Mouse (Mus musculus) forebrain, embryonic 10.5 days (tissue): Measurements from ENCODE around the gene Dhrs3. TPM values are rescaled to one million over a fixed set of nuclear protein-coding genes. Genes with fewer than 3 reads are reported as not detected.

Source experiments
- DNase-seq: peaks from one replicate; pipeline ENCODE4 v3.0.0-alpha.2; 2017; ENCODE audit warnings: low spot score; ENCODE audit errors: extremely low spot score
- H3K27ac ChIP-seq: fragments of 300-500 bp; sonication (generic); 2 replicates; pipeline ENCODE4 v1.5.1; 2016; ENCODE audit warnings: mild to moderate bottlenecking
- H3K27me3 ChIP-seq: fragments of 300-500 bp; sonication (generic); 2 replicates; pipeline ENCODE4 v1.6.1; 2016; ENCODE audit warnings: mild to moderate bottlenecking; ENCODE audit not compliant: poor library complexity, severe bottlenecking
- H3K36me3 ChIP-seq: fragments of 300-500 bp; sonication (generic); replicated peaks from 2 replicates; pipeline ENCODE4 v1.6.1; 2016; ENCODE audit warnings: mild to moderate bottlenecking, moderate library complexity
- H3K4me1 ChIP-seq: fragments of 300-500 bp; sonication (generic); 2 replicates; pipeline ENCODE4 v1.6.1; 2016
- H3K4me3 ChIP-seq: fragments of 300-500 bp; sonication (generic); 2 replicates; pipeline ENCODE4 v1.5.1; 2016; ENCODE audit warnings: mild to moderate bottlenecking, moderate library complexity
- H3K9me3 ChIP-seq: fragments of 300-500 bp; sonication (generic); 2 replicates; pipeline ENCODE4 v1.6.1; 2016; ENCODE audit warnings: mild to moderate bottlenecking, moderate library complexity
- WGBS: fragments of 180-500 bp; shearing (Covaris S2); methylation state at CpG from one replicate; pipeline ENCODE4 v1.1.7; 2016; 5-methylcytosine and 5-hydroxymethylcytosine counted together
- polyA plus RNA-seq: library from polyadenylated mRNA; unstranded; fragments of >200 nt; fragmentation: Nextera tagmentation; extraction: Ambion mirVana; gene quantifications from 2 replicates; pipeline ENCODE4 v1.2.1, GENCODE M21; 2016

Dhrs3 gene
- polyA plus RNA-seq, 1 experiment from 2014 or later, result 12.2 TPM

DNA sequence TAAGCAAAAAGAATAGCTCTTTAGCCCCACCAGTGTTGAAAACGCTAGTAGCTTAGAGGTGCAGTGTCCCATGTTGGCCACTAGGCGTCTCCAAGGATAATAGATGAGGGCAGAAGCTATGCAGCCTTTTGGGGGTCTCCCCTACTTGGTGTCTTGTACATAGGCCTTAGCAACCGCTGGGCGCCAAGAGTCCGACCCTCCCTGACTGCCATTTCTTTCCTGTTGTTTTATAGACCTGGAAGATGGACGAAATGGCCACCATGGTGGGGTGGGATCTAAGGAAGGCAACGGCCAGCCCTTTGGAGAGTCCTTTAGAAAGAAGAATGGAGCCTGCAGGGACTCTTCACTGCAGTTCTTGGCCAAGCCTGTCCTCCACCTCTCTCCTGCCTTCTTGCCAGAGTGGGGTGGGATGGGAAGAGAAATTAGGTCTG, 1.9 kb upstream of the Dhrs3 start:
- H3K4me3 ChIP-seq, result no peak overlapping the region
- H3K9me3 ChIP-seq, result no peaks in the 10 kb centered on the region
- no peaks in the 10 kb centered on the region for H3K36me3 ChIP-seq
- WGBS, result 12% methylated on average over 7 of the region's 7 CpGs
- no peak overlapping the region for H3K27ac ChIP-seq
- peak; percentile 60 for DNase-seq
- peaks cover 44% of the 10 kb centered on the region for H3K4me1 ChIP-seq
- peaks cover 42% of the 10 kb centered on the region for H3K27me3 ChIP-seq

DNA sequence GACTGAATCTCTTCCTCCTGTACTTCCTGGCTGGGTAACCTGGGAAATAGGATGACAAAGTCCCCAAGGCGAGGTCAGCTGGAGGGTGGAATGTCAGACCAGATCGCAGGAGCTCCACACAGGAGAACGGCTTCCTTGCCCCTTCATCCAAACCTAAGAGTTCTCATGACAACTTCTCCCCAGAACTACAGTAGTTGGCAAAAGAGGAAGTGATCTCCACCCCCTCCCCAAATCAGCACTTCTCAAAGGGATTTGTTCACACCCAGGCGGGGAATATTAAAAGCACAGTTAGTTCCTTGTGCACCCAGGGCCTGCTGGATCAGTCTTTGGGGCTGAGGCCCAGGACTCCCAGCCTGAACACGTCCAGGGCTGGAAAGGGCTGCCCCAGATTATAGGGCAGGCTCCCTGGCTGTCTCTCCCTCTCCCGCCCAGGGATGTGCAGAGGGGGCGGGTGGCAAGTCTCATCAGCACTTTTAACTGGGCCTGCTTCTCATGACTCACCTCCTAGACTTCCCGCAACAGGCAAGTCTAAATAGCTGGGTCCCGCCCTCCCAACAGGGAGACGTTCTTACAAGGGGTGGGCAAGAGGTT, 1.4 kb upstream of the Dhrs3 start:
- no peak overlapping the region; the same call in 1 of the 2 replicates for H3K27ac ChIP-seq
- peak; percentile 26 for DNase-seq

GRCm38 (mm10) chr4:144891743-144892132, 889 bp upstream of the Dhrs3 start:
- WGBS, result 7% methylated on average over 5 of the region's 5 CpGs
- H3K27ac ChIP-seq, result peak overlapping the region; percentile 72
- H3K36me3 ChIP-seq, result no peaks in the 10 kb centered on the region
- peak overlapping the region; percentile 58 for H3K4me3 ChIP-seq
- H3K9me3 ChIP-seq, result no peaks in the 10 kb centered on the region
- H3K27me3 ChIP-seq, result peaks cover 44% of the 10 kb centered on the region
- DNase-seq, result no peak
- H3K4me1 ChIP-seq, result peaks cover 50% of the 10 kb centered on the region

More for the DNA sequence above, 1.4 kb upstream of the Dhrs3 start:
- H3K4me3 ChIP-seq, result no peak overlapping the region
- peaks cover 44% of the 10 kb centered on the region for H3K27me3 ChIP-seq
- H3K4me1 ChIP-seq, result peaks cover 49% of the 10 kb centered on the region
- H3K9me3 ChIP-seq, result no peaks in the 10 kb centered on the region
- WGBS, result 37% methylated on average over 10 of the region's 10 CpGs
- H3K36me3 ChIP-seq, result no peaks in the 10 kb centered on the region

DNA sequence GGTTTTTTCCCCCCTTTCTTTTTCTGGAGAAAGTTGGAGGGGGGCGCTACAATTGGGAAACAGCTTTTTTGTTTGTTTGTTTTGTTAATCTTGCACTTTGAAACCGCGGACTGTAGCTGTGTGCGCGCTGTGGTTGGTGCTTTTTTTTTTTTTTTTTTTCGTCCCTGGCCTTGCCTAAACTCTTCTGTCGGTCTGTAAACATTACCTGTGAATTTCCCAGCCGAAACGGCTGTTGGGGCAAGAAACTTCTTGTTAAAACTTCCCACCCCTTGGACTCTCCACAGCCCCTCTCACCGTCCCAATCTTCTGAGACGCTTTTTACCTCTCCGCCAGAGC, 278 bp downstream of the Dhrs3 start:
- Histone ChIP-seq H3K4me3 (peak overlapping the region; percentile 58), H3K9me3 (no peaks in the 10 kb centered on the region), H3K27ac (peak overlapping the region; percentile 72; the same call in 1 of the 2 replicates), H3K27me3 (peaks cover 44% of the 10 kb centered on the region), H3K4me1 (peaks cover 52% of the 10 kb centered on the region), H3K36me3 (no peaks in the 10 kb centered on the region)
- 0% methylated on average over 12 of the region's 12 CpGs for WGBS
- no peak for DNase-seq

- H3K27ac ChIP-seq, result peak overlapping the region; percentile 58; the same call in 1 of the 2 replicates
- no peaks in the 10 kb centered on the region for H3K36me3 ChIP-seq
- H3K27me3 ChIP-seq, result peaks cover 44% of the 10 kb centered on the region
- peak; percentile 30 for DNase-seq
- under 1% methylated on average over 44 of the region's 44 CpGs for WGBS
- peak overlapping the region; percentile 58 for H3K4me3 ChIP-seq
- H3K4me1 ChIP-seq, result peaks cover 57% of the 10 kb centered on the region
- H3K9me3 ChIP-seq, result no peaks in the 10 kb centered on the region
These were observed 1.2 kb downstream of the Dhrs3 start for GRCm38 (mm10) chr4:144893561-144894486.

DNA sequence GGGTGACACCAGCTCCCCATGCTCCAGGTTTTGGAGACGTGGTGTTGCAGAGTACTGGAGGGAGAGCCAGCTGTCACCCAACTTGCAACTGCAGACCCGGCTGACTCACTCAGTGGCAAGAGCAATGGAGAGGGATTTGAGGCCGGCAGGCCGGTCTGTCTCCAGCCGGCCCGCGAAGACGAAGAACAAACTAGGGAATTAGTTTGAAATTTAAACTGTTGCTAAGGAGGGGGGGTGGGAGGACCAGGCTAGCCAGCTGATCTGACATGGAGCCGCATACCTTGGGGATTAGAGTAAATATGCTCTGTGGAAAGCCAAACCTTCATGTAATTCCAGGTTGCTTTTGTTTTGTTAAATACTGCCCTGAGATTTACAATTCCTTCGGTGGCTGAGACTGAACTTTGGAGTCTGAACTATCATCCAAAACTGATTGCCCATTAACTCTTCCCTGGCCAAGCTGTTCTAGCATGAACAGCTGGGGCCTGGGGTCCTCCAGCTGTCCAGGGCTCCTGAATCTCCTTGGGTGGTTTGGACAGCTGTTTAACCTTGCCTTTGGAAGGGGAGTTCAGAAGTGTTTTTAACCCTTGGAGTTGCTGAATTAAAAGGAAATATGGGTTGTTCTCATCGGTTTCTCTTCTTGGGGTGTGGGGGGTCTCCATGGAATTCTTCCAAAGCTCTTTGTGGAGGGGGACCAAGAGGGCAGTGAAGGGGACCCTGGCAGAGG, 2.0 kb downstream of the Dhrs3 start:
- Histone ChIP-seq H3K27ac (peak overlapping the region; percentile 58; the same call in 1 of the 2 replicates), H3K4me3 (peak overlapping the region; percentile 58), H3K9me3 (no peaks in the 10 kb centered on the region), H3K4me1 (peaks cover 57% of the 10 kb centered on the region), H3K36me3 (no peaks in the 10 kb centered on the region), H3K27me3 (peaks cover 44% of the 10 kb centered on the region)
- DNase-seq, result peak; percentile 37
- 4% methylated on average over 11 of the region's 11 CpGs for WGBS

GRCm38 (mm10) chr4:144895211-144895590, 2.6 kb downstream of the Dhrs3 start:
- H3K36me3 ChIP-seq, result no peaks in the 10 kb centered on the region
- WGBS, result 46% methylated on average over 2 of the region's 2 CpGs
- peaks cover 57% of the 10 kb centered on the region for H3K4me1 ChIP-seq
- H3K4me3 ChIP-seq, result peak overlapping the region; percentile 58
- no peaks in the 10 kb centered on the region for H3K9me3 ChIP-seq
- peaks cover 44% of the 10 kb centered on the region for H3K27me3 ChIP-seq
- H3K27ac ChIP-seq, result no peak overlapping the region
- peak; percentile 18 for DNase-seq

DNA sequence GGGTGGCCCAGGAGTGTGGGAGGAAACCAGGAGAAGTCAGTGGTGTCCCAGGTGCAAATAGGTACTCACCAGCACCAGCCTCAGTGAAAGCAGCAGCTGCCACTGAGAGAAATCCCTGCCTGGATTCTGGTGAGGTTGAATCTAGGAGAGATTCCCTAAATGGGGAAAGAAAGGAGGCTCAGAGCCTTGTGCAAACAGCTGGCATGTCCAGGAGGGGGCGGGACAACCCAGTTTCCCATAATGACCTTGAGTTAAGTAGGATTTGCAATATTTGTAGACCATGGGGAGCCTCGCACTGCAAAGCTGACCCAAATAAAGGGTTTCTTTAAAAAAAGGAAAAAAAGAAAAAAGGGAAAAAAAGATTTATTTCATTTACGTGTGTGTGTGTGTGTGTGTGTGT, 3.7 kb downstream of the Dhrs3 start:
- Histone ChIP-seq H3K36me3 (no peaks in the 10 kb centered on the region), H3K4me3 (no peak overlapping the region), H3K9me3 (no peaks in the 10 kb centered on the region), H3K4me1 (peaks cover 50% of the 10 kb centered on the region), H3K27ac (peak overlapping the region; percentile 40; the same call in 1 of the 2 replicates), H3K27me3 (peaks cover 36% of the 10 kb centered on the region)
- WGBS, result 63% methylated on average over 3 of the region's 3 CpGs
- no peak for DNase-seq

DNA sequence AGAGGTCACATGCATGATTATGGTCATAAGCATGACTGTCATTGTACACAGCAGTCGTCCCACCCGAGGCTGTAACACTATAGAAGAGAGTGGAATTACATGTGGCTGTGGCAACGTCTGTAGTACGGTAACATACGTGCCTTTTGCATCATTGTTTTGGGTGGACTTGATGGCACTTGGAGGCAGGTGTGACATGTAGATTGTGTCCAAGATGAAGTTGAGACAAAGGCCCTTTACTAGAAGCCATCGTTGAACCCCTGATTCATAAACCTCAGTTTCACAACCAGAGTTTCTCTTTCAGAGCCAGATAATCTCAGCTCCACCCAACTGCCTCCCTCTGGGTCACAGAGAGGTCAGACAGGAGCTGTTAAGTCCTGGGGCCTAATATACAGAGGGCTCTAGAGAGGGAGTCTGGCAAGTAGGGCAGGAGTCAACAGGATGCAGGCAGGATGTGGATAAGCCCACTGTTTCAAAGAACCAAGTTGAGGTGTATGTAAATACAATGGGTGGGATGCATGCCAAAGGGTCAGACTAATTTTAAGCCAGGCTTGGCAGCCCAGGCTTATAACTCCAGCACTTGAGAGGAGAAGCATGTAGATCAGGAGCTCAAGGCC, 5.5 kb downstream of the Dhrs3 start:
- Histone ChIP-seq H3K4me1 (peaks cover 42% of the 10 kb centered on the region), H3K4me3 (no peak overlapping the region), H3K27me3 (peaks cover 27% of the 10 kb centered on the region), H3K27ac (no peak overlapping the region), H3K36me3 (no peaks in the 10 kb centered on the region), H3K9me3 (no peaks in the 10 kb centered on the region)
- no peak for DNase-seq
- 78% methylated on average over 6 of the region's 6 CpGs for WGBS

DNA sequence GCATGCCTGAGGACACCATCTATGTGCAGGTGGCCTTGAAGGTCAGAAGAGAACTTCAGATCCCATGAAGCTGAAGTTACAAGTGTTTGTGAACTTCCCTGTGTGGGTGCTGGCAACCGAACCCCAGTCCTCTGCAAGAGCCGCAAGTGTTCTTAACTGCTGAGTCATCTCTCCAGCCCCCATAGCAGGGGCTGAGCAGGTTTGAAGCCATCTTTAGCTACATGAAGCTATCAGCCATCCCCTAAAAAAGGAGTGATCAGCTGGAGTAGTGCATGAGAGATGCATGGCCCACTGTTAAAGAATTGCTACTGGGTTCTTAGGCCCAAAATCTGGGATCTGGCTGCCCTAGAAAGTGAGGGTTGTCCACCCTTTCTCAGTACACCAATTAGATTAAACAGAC, 6.1 kb downstream of the Dhrs3 start:
- Histone ChIP-seq H3K27ac (no peak overlapping the region), H3K9me3 (no peaks in the 10 kb centered on the region), H3K4me3 (no peak overlapping the region), H3K27me3 (peaks cover 21% of the 10 kb centered on the region), H3K4me1 (peaks cover 36% of the 10 kb centered on the region), H3K36me3 (no peaks in the 10 kb centered on the region)
- no peak for DNase-seq
- 91% methylated on average over 2 of the region's 2 CpGs for WGBS

- H3K4me3 ChIP-seq, result no peak overlapping the region
- H3K36me3 ChIP-seq, result no peaks in the 10 kb centered on the region
- no peaks in the 10 kb centered on the region for H3K9me3 ChIP-seq
- WGBS, result 88% methylated on average over 5 of the region's 5 CpGs
- H3K27ac ChIP-seq, result no peak overlapping the region
- H3K4me1 ChIP-seq, result 0 out of 2 replicates have a peak, but pooled peaks cover 13% of the 10 kb centered on the region
- H3K27me3 ChIP-seq, result no peaks in the 10 kb centered on the region
- DNase-seq, result no peak
These were observed 9.0 kb downstream of the Dhrs3 start for GRCm38 (mm10) chr4:144901561-144902111.

GRCm38 (mm10) chr4:144903088-144903487, 10.5 kb downstream of the Dhrs3 start:
- H3K27ac ChIP-seq, result no peak overlapping the region
- H3K4me1 ChIP-seq, result 0 out of 2 replicates have a peak, but pooled peaks cover 10% of the 10 kb centered on the region
- H3K4me3 ChIP-seq, result no peak overlapping the region
- WGBS, result 88% methylated on average over 1 of the region's 1 CpGs
- no peak for DNase-seq
- no peaks in the 10 kb centered on the region for H3K36me3 ChIP-seq
- H3K9me3 ChIP-seq, result no peaks in the 10 kb centered on the region
- no peaks in the 10 kb centered on the region for H3K27me3 ChIP-seq
